Mouse (Mus musculus): Measurements from ENCODE around the gene Wdr70.
"Not testable (repeated sequence)": the region's sequence is repeated elsewhere in the genome, so short reads cannot be mapped to it uniquely, and the experiment has no call there.

Gene Wdr70

DNA sequence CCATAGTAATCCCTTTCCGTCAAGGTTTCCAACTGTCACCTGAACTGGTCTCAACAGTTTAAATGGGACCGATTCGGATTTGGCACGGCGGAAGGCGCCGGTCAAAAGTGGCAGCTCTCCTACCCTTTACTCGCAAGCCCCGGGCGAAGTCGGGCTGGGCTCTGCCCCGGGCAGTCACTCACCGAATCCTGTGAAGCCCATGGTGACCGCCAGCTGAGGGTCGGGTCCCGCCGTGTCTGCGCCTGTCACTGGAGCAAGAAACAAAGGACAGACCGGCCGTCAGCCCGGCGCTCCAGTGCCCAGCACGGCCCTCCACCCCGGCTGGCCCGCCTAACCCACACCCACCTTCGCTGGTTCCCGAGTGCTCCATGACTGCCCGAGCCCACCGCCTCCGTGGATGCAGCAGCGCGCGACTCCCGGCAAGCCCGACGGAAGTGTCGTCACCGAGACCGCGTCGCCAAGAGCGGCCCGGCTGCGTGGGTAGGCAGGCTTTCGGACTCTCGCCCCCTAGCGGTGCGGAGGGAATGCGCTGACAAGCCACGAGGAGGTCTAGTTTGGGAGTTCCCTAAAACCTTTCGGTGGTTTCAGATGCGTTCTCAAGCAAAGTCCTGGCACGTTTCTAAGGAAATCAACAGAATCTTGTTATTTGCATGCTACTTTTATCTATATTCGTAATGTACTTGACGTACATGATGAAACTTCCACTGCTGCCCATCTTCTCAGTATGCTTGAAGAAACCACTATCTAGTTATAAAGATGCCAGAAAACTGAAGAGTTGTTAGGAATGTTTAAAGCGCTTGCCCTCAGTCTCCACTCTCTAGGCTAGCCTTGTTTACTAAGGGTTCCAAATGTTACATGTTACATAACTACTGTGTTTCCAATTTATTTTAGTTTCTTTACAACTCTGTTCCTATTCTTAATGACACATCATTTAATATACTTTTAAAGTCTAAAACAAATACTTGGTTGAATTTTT, at the start of gene Wdr70:
TSS of gene Wdr70 (minus strand) at position 436 of the 976 bp plus-strand sequence.
- DNase-seq: peak; percentile 97

DNA sequence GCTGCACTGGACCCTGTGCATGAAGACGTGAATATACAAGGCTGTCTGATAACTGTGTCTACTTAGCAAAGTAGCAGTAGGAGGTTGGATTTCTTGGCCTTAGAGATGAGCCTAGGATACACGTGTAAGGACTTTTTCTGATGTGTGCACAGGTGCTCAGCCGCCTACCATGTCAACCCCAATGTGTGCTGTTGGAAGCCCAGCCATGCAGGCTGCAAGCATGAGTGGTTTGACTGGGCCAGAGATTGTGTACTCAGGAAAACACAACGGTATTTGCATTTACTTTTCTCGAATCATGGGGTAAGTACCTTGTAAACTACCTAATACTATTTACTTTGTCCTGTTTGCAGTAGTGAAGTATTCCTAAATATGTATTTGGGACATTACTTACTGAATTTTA, 36.6 kb upstream of the Wdr70 start:
- no peak for DNase-seq

DNA sequence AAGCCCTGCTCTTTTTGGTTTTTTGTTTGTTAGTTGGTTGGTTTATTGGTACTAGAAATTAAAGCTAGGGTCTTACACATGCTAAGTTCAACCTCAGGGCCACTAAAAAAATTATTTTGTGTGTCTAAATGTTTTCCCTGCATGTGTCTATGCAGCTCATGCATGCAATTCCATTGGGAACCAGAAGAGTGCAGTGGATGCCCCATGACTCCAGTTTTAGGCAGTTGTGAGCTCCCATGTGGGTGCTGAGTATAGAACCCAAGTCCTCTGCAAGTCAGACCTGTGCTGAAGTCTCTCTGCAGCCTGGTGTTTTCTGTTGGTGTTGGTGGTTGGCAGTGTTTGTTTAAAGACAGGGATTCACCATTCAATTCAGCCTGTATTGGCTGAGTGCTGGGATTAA, 32.8 kb upstream of the Wdr70 start:
- no peak for DNase-seq

DNA sequence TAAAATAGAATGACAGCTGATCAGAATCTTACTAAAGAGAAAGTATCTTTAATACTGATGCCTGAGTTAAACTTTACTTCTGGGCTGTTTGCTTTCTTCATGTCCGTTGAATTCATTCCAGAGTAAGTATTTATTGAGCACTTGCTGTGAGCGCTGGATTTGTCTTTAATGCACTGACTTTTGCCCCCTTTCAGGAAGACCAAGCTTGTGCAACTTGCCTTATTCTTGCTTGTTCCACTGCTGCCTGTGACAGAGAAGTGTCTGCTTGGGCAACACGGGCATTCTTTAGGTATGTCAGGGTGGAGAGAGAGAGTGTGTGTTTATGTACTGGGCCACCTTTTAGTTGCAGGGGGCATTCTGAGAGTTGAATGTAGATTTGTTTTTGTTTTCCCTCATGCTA, 32.3 kb upstream of the Wdr70 start:
- DNase-seq: no peak

DNA sequence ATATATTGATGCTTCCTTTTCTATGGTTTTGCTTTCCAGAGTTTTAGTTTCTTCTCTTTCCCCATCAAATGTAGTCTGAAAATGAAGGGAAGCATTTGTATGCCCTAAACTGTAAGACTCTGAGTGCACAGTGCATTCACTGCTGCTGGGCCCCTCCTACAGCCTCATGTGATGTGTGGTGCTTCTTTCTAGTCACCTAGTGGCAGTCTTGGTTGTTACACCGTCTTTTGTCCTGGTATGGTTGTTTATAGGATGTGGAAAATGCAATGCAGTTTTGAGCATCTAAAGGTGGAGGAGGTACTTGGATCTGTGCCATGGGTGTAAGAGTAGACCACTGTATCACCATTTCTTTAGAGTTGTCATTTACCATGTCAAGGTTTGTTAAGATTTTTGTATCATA, 30.3 kb upstream of the Wdr70 start:
- DNase-seq: no peak

DNA sequence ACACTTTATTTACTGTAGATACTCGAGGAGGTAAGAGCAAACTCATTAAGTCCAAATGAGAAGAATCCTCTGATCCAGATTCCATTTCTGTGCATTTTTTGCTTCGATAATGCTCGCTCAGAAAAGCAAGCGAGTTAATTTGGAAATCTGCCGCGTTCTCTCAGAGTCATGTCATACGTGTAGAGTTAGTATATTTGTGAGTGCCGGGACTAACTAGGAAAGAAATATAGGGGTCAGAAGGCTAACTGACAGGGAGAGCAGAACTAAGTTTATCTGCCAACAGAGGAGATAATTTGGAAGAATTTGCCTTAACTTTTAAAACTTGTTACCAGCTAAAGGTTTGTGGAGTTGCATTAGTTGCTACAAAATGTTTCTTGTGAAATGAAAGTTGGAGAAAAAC, 10.8 kb upstream of the Wdr70 start:
- DNase-seq: no peak

DNA sequence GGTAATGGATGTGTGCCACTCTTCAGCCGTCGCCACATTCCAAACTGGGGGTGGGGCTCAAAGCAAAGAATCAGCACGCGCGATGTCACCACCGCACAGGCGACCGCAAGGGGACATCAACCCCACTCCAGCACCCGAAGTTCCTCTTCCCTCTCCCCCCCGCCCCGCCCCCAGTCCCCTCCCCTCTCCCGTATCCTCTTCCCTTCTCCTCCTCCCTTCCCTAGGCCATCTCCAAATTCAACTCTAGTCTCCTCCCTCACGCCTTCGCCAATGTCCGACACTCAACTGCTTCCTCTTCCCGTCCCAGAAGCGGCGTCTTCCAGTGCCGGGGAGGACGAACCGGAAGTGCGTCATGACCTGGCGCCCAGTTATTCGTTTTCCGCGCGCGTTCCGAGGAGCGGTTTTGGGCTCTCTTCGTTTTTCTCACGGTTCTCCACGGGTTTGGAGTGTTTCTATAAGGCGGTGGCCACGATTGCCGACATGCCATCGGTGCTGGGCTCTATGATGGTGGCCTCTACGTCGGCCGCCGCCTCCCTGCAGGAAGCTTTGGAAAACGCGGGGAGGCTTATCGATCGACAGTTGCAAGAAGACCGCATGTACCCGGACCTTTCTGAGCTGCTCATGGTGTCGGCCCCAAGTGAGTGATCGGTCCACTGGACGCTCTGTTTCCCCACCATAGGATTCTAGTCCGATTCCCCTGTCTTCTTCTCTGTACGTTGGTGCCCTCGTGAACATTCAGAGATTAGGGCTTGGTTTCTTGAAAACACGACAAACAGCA, 10.1 kb upstream of the Wdr70 start, which contains the start of gene Nup155:
TSS of gene Nup155 (plus strand) at position 308 of the 778 bp plus-strand sequence.
- DNase-seq: peak; percentile 94

DNA sequence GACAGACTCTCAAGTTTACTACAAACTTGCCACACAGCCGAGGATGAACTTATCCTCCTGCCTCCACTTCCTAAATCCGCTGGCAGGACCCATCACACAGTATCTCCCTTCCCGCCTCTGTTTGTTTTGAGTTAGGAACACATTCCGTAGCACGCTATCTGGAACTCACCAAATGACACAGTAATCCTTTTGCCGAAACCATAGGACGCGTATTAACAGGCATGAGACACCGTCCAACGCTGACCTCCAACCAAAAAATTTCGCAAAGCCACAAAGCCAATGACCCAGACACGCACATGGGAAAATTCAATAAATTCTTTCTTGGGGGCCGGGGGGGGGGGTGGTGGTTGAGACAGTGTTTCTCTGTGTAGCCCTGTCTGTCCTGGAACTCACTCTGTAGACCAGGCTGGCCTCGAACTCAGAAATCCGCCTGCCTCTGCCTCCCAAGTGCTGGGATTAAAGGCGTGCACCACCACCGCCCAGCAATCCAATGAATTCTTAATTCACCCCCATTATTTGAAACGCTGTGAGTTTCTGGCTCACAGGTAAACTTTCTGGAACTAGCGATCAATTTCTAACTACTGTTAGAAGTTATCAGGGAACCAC, 9.5 kb upstream of the Wdr70 start:
- no peak for DNase-seq

DNA sequence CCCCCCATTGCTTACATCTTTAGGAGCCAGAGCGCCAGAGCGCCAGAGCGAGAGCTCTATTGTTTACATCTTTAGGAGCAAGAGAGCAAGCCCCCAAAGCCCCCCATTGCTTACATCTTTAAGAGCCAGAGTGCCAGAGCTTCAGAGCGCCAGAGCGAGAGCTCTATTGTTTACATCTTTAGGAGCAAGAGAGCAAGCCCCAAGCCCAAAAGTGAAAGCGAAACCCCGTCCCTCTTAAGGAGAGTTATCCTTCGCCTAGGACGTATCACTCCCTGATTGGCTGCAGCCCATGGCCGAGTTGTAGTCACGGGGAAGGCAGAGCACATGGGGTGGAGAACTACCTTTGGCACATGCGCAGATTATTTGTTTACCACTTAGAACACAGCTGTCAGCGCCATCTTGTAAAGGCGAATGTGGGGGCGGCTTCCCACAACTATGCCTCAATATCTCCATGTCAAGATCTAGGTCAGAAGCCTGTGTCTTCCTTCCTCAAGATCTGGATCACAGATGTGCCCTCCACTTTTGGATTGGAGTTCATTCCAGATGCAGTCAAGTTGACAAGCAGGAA, 3.0 kb upstream of the Wdr70 start:
- not testable (repeated sequence) for DNase-seq

DNA sequence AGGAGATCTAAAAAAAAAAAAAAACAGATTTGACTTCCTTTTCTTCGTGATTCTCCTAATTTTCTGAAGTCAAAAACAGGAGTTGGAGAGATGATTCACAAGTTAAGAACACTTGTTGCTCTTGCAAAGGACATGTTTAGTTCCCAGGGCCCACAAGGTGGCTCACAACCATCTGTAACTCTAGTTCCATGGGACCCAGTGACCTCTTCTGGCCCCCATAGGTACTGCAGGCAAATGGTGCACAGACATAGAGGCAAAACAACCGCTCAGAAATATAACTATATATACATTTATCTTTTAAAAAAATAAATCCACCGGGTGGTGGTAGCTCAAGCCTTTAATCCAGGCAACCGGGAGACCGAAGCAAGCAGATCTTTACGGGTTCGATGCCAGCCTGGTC, 1.2 kb downstream of the Wdr70 start:
- peak; percentile 45 for DNase-seq

DNA sequence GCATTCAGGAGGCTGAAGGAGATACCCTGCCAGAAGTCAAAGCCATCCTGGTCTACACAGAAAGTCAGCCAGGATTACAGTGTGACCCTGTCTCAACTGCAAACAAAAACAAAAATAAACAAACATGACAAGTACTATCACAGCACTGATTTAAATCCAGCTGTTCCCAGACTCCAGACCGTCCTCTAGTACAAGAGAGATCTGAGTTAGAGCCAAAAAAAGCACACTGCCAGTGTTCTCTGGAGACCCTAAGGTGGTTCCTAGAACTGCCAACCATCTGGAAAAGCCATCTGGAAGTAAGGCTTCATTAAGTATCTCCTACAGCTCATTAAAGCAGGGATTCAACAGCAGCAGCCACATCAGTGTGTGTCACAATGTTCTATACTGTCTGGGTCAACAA, 6.3 kb downstream of the Wdr70 start:
- DNase-seq: not testable (repeated sequence)

DNA sequence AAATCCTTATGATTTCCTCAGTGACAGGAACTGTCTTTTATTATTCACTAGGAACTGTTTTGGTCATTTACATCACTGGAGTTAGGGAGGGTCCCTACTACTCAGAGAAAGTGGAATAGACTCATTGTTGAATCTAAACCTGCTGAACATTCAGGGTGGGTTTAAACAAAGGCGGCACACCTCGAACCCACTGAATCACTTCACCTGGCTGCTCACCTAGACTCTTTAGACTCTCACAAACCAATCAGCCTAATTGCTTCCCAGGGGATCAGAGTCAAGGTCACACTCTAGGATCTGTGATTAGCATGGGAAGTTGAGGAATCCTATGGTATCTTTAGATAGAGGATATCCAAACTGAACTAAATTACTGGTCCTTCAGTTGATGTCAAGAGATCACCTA, 8.3 kb downstream of the Wdr70 start:
- no peak for DNase-seq

DNA sequence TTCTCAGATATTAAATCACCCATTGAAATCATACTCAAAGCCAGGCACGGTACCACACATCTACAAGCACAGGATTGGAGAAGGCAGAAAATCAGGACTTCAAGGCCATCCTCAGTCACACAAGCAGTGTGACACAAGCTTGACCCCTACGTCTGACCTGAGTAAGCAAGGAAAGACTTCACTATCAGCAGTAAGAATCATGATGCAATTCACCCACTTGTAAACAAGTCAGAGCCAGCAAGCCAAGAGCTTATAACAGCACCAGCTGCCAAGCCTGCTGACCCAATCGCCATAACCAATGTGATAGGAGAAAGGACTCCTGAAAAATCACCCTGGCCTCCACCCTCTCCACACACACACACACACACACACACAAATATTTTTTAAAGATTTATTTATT, 10.3 kb downstream of the Wdr70 start:
- DNase-seq: peak; percentile 12

DNA sequence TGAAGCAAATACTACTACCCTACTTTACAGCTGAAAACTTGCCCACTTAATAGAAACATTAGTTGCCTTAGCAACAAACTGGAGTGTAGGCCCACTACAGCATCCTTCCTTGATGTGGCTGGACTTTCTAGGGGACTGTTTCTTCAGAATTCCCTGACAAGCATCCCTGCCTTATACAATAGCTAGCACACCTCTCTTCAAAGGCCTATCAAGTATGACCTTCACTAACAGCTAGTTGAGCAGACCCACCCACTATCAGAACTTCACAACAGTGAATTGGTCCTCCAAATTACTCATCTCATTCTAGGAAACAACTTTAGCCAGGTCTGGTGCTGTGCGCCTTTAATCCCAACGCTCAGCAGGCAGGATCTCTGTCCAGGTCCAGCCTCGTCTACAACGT, 11.7 kb downstream of the Wdr70 start:
- DNase-seq: no peak

DNA sequence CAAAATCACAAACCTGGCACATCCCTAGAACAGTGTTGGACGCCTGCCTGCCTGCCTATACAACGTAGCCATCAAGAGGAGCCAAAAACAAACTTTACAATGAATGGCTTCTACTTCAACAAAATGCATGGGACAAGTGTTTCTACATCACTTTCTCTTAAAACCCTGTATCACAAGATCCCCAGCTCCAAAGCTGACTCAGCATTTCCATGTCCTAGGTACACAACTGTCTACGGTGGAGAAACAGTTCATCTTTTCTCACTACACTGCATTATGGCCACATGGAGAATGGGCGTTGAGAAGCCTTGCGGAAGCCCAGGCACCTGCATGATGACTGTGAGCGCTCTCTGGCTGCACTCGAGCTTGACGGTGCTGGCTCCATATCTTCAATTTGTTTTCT, 16.9 kb downstream of the Wdr70 start:
- DNase-seq: no peak

DNA sequence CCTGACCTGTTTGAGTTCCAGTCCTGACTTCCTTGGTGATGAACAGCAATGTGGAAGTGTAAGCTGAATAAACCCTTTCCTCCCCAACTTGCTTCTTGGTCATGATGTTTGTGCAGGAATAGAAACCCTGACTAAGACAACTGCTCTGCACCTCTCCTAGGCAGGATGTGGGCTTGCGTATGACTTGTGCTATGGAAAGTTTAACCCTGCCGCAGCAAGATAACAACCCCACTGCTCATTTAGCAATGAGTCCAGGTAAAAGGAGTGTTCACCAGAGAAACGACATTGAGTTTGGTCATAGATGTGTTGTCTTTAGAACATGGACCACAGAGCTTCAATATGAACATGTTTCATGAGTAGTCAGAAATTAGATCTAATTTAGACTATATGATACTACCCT, 25.9 kb downstream of the Wdr70 start:
- not testable (repeated sequence) for DNase-seq

DNA sequence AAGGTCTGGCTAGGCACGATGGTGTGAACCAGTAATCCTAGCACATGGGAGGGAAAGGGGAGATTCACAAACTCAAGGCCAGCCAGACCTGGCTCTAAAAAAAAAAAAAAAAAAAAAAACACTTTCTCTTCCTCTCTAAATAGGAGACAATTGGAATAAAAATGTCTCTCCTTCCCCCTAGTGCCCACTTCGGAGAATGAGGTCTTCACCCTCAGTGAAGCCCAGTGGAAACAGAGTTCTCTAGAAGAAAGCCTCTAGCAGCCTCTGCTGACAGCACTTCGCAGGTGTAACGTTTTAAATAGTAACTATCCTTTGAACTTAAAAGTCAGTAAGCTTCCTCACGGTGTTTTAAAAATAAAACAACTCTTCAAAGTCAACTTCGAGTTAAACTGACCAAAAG, 33.8 kb downstream of the Wdr70 start:
- peak; percentile 8 for DNase-seq

DNA sequence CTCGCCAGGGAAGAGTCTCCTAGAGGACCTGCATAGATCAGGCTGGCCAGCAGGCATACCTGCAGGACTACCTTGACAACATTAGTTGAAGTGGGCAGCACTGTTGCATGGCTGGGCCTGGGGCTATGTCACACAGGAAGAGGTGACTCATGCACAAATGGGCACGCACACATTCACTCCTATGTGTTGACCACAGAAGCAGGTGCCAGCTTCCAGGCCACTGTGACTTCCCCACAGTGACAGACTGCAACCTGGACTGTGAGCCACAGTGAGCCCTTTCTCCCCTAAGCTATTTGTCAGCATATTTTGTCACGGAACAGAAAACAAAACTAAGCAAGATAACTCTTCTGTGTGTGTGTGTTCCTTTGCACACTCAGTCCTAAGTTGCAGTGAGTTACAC, 47.8 kb downstream of the Wdr70 start:
- DNase-seq: no peak

DNA sequence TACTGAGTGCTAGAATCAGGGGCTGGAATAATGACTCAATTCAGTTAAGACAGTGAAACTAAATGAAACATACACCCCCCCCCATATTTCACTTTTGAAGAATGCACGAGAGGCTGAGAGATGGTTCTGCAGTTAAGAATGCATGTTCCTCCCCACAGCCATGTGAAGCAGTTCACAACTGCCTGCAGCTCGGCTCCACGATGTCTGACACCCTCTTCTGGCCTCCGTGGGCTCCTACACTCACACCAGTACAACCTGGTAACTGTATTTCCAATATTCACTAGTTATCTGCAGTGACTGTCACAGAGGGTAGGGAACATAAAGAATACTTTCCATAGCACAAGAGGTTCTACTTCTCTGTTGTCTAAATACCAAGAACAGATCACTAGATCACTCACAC, 59.2 kb downstream of the Wdr70 start:
- DNase-seq: no peak

DNA sequence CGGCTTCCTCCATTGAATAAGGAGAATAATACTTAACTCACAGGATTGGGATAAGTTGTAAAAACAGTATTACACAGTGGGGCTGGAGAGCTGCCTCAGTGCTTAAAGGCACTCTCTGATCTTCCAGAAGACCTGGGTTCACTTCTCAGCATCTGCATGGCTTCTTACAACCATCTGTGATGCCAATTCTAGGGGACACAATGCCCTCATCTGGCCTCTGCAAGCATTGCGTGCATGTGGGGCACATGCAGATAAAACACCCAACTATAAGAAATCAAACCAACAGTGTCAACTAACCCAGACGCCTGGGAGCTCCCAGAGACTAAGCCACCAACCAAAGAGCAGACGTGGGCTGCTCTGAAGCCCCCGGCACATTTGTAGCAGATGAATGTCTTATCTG, 60.6 kb downstream of the Wdr70 start:
- no peak for DNase-seq

DNA sequence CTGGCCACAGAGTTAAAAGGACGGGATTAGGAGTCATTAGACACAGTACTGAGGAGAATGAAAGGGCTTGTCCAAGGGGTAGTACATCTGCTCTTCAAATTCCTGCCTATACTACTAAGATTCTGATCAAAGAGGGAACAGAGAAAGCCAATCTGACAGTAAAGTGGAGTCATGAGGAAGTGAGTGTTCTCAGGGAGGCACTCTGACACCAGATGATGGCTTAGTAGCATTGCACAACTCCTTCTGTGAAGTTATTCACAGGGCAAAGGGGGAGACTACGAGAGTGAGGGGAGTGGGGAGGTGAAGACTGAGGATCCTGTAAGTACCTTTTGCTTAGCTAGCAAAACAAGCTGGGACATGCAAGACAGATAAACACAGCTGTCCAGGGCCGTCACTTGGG, 61.2 kb downstream of the Wdr70 start:
- DNase-seq: no peak

DNA sequence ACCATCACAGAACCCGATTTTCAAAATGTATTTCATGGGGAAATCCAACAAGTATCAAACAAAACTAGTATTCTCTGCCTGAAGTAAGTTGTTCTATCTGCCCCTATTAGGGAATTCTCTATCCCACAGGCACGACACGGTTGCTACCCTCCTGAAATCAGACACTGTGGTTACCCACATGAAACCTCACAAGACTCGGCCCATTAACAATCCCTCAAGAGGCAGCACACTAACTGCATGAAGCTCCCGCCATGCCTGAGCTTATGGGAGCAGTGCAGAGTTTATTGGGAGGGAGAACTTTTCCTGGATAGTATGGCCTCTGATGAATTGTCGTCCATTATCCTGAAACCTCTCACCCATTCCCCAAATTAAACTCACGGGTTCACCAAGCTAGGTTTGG, 67.8 kb downstream of the Wdr70 start:
- no peak for DNase-seq

DNA sequence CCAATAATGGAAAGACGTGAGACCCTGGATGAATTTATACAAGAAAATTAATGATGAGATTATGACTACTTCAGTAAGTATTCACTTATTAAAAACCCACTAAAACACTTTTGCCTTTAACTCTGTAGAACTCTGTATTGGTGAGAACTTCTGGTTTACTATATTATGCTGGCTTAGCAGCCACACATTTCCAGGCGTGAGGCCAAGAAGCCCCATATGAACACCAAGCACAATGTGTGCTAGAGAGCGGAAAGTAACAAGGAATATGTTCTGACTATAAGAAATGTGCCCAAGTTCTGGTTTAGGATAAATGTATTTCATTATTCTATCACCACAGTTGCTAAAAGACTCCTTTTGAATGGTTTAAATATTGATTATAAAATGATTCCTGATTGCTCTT, 68.4 kb downstream of the Wdr70 start:
- DNase-seq: no peak

Data from kidney, postnatal 14 days (tissue).